Mouse (Mus musculus) frontal cortex, adult 2 months (tissue): ENCODE measurements at regions not wholly inside any gene's neighbourhood (a gene's known extent, or its start where the extent isn't known, plus 50 kb on each side); places are given as distances from the start of the nearest gene placed in this dataset.

Source experiments
- DNase-seq, 2 experiments: peaks; one replicate each; pipeline ENCODE4 v3.0.0; 2022; ENCODE audit warnings: low spot score in 1 of 2; ENCODE audit errors: extremely low spot score in 1 of 2

DNA sequence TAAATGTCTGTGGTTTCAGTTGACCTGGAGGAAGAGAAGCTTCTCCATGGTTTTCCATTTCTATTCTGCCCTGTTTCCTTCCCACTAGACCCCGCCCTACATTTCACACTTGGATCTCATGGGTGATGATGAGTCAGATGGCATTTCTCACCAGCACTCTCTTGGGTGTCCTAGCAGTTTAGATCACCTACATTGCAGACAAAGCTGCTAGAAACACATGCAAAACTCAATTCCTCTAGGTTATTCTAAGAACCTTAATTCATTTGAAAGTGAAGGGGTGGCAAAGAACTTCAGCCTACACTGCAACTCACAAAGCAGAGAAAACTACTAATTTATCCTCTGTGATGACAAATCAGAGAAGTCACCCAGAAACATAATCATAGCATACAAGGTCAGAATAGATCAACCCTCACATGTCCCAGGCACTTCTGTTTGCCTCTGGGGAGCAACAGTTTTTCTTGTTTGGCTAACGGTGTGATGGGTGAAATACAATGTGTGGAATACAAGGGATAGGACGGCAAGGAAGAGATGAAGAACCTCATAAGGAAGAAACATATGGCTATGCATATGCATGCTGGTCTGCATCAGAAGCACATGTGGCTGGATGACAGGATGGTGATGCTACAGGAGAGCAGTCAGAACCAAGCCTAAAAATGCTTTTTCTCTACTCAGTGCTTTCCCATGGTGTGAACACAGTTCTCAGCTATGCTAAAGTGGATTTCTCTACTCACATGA, 990.7 kb upstream of the Kif18a start:
- peak; percentile 75 to 76 for DNase-seq

DNA sequence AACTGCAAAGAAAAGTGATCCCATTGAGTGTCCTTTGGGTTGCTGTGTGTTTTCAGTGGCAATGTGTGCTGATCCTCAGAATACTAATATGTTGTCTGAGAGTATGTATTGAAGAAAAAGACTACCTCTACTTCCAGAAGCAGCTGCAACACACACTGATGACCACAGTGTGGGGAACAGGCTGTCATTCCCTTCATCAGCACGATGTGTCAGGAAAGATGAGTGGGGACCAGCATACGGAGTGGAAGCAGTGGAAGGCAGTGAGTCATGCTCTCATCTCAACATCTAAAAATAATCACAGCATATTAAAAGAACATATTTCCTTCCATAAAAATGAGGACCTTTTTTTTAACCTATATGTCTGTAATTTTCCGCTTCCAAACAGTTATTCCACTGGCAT, 977.8 kb upstream of the Kif18a start:
- DNase-seq = peak; percentile 38 to 63
